Mouse (Mus musculus): ENCODE results near the gene Ror1. TPM values are rescaled to one million over a fixed set of nuclear protein-coding genes. Genes with fewer than 3 reads are reported as not detected.
A peak's percentile ranks its signal among the peaks of the same experiment; 100 is the strongest.

Gene Ror1
- total and polyA plus RNA-seq, 2 experiments from 2014 or later, result 10.3 to 17.5 TPM

DNA sequence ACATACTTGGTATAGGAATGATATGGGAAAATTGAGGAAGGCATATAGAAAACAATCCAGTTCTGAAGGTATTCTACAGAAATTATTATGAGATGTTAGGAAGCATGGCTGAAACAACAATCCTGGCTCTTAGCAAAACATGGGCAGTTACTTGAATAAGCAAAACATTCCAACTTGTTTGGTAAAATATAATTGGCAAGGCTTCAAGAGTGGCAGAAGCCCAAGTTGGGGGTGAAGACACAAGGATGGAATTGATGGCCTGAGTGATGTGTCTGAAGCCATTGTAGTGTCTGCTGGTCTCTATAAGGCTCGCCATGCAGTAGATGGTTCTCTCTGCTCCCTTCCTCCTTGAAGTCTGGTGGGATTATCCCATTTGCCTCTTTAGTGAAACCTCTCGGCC lies 35.9 kb downstream of the Ror1 start:
- Histone ChIP-seq H3K9me3 (replicated peaks; ENCODE audit: control insufficient read depth, low read length) (no peaks in the 10 kb centered on the region), H3K4me3 (ENCODE audit: low read depth, low read length) (no peak overlapping the region), H3K36me3 (replicated peaks; ENCODE audit: control insufficient read depth, insufficient read depth, low read length) (no peaks in the 10 kb centered on the region), H3K4me1 (ENCODE audit: control insufficient read depth, insufficient read depth) (peaks cover 36% of the 10 kb centered on the region), H3K4me2 (ENCODE audit: low read depth, low read length) (no peak overlapping the region), H3K9ac (replicated peaks; ENCODE audit: low read depth, low read length) (no peak overlapping the region), H3K27me3 (ENCODE audit: control insufficient read depth, insufficient read depth, low read length) (no peaks in the 10 kb centered on the region), H3K27ac (ENCODE audit: low read depth) (no peak overlapping the region)
- WGBS, result 88% methylated on average over 2 of the region's 2 CpGs
- no peak for ATAC-seq (ENCODE audit: insufficient read depth, low read depth)
- DNase-seq (ENCODE audit: low spot score), result no peak
- TF ChIP-seq CTCF (IDR thresholded peaks at IDR 0.05; ENCODE audit: low read depth) (no peak), EP300 (IDR thresholded peaks at IDR 0.05; ENCODE audit: low read depth) (no peak)

DNA sequence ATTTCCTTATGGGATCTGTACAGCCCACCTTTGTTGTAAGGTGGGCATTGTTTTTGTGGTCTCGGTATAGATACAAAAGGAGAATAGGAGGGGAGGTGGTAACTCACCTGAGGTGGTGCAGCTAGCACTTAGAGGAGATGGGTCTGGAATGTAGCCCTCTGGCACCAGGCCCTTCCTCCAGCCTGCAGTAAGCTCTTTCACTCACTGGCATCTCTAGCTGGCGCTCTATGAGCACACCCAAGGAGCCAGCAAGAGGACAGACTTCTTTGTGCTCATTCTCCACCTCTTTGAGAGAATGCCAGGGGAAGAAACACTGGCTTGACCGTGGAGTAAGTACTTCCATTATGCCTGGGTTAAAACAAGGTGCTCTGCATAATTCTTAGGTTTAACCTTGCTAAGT lies 36.7 kb downstream of the Ror1 start:
- Histone ChIP-seq H3K4me2 (ENCODE audit: low read depth, low read length) (no peak overlapping the region), H3K36me3 (replicated peaks; ENCODE audit: control insufficient read depth, insufficient read depth, low read length) (no peaks in the 10 kb centered on the region), H3K4me1 (ENCODE audit: control insufficient read depth, insufficient read depth) (peaks cover 37% of the 10 kb centered on the region), H3K9ac (replicated peaks; ENCODE audit: low read depth, low read length) (no peak overlapping the region), H3K27me3 (ENCODE audit: control insufficient read depth, insufficient read depth, low read length) (no peaks in the 10 kb centered on the region), H3K9me3 (replicated peaks; ENCODE audit: control insufficient read depth, low read length) (no peaks in the 10 kb centered on the region), H3K27ac (ENCODE audit: low read depth) (no peak overlapping the region), H3K4me3 (ENCODE audit: low read depth, low read length) (no peak overlapping the region)
- ATAC-seq (ENCODE audit: insufficient read depth, low read depth) (no peak), DNase-seq (ENCODE audit: low spot score) (no peak)
- 74% methylated on average over 3 of the region's 3 CpGs for WGBS
- no peak for TF ChIP-seq EP300 (IDR thresholded peaks at IDR 0.05; ENCODE audit: low read depth)
- no peak for TF ChIP-seq CTCF (IDR thresholded peaks at IDR 0.05; ENCODE audit: low read depth)

DNA sequence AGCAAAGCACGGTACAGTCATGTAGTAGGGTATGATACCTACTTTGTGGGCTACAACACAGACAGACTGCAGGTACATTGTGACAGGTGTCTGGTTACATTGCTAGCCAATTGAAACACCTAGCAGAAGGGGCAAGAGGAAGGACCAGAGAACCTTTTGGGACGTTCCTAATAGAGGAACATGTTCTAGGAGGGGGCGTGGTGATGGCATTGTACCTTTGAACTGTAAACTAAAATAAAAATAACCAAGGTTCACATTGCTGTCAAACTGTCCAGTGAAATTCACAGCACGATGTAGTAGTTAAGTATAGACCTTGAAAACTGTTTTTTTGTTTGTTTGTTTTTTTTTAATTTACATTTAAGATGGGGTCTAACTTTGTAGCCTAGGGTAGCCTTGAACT lies 40.5 kb downstream of the Ror1 start:
- Histone ChIP-seq H3K27ac (ENCODE audit: low read depth) (no peak overlapping the region), H3K4me3 (ENCODE audit: low read depth, low read length) (no peak overlapping the region), H3K36me3 (replicated peaks; ENCODE audit: control insufficient read depth, insufficient read depth, low read length) (no peaks in the 10 kb centered on the region), H3K4me2 (ENCODE audit: low read depth, low read length) (no peak overlapping the region), H3K27me3 (ENCODE audit: control insufficient read depth, insufficient read depth, low read length) (no peaks in the 10 kb centered on the region), H3K4me1 (ENCODE audit: control insufficient read depth, insufficient read depth) (peaks cover 23% of the 10 kb centered on the region), H3K9me3 (replicated peaks; ENCODE audit: control insufficient read depth, low read length) (no peaks in the 10 kb centered on the region), H3K9ac (replicated peaks; ENCODE audit: low read depth, low read length) (no peak overlapping the region)
- 54% methylated on average over 4 of the region's 4 CpGs for WGBS
- no peak for DNase-seq (ENCODE audit: low spot score)
- no peak for TF ChIP-seq CTCF (IDR thresholded peaks at IDR 0.05; ENCODE audit: low read depth)
- no peak for TF ChIP-seq EP300 (IDR thresholded peaks at IDR 0.05; ENCODE audit: low read depth)
- ATAC-seq (ENCODE audit: insufficient read depth, low read depth), result no peak

DNA sequence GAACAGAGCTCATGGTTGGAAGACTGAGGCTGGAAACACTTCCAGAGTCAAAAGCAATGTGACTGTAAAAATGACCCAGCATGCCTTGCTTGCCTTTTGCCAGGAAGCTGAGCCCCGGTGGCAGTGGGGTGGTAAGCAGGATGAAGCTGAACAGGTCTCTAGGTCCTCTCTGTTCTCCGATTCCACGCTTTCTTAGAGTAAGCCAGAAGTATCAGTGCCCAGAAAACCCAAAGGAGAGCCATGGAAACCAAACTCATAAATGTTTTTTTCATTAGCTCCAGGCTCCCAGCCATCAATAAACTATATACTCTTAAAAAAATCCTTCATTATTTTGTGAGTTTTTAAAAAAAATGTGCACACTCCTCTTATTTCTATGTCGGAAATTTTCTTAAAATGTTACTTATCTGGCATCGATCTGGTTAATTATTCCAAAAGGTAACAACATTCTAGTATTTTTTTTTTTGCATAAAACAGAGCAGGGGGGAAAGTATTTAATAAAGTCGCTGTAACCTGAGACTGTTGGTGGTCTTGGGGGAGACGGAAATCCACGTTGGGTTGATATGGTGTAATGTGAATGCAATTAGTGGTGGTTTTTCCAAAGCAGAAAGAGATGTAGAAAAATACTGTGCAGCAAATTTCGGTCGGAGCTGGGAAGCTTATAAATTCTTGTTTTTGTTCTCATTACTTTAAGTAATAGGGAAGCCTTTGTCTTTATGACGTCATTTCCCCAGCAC lies 41.7 kb downstream of the Ror1 start:
- no peak overlapping the region for H3K4me3 ChIP-seq (ENCODE audit: low read depth, low read length)
- H3K36me3 ChIP-seq (replicated peaks; ENCODE audit: control insufficient read depth, insufficient read depth, low read length), result no peaks in the 10 kb centered on the region
- no peaks in the 10 kb centered on the region for H3K9me3 ChIP-seq (replicated peaks; ENCODE audit: control insufficient read depth, low read length)
- TF ChIP-seq CTCF (IDR thresholded peaks at IDR 0.05; ENCODE audit: low read depth), result no peak
- TF ChIP-seq EP300 (IDR thresholded peaks at IDR 0.05; ENCODE audit: low read depth), result no peak
- H3K27me3 ChIP-seq (ENCODE audit: control insufficient read depth, insufficient read depth, low read length), result no peaks in the 10 kb centered on the region
- no peak overlapping the region for H3K4me2 ChIP-seq (ENCODE audit: low read depth, low read length)
- DNase-seq (ENCODE audit: low spot score), result no peak
- no peak overlapping the region for H3K9ac ChIP-seq (replicated peaks; ENCODE audit: low read depth, low read length)
- no peak overlapping the region for H3K27ac ChIP-seq (ENCODE audit: low read depth)
- 87% methylated on average over 11 of the region's 11 CpGs for WGBS
- H3K4me1 ChIP-seq (ENCODE audit: control insufficient read depth, insufficient read depth), result peaks cover 29% of the 10 kb centered on the region
- no peak for ATAC-seq (ENCODE audit: insufficient read depth, low read depth)

DNA sequence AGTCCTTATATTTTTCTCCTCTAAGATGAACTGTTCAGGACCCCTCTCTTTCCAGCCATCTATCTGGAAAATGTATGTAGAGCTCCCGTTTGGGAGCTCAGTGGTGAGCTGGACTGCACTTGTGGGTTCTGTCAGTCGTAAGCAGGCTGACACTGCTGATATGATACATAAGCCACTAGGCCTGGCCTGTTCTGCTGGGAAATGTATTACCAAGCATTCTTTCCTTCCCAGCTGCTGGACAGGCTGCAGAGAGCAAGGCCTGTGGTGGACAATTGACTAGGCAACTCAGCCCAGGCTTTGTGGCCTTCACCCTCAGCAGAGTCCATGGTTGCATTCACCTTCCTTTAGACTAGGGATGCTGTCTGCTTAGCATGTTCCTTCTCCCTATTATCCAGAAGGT lies 46.0 kb downstream of the Ror1 start:
- Histone ChIP-seq H3K4me3 (ENCODE audit: low read depth, low read length) (no peak overlapping the region), H3K27me3 (ENCODE audit: control insufficient read depth, insufficient read depth, low read length) (no peaks in the 10 kb centered on the region), H3K9ac (replicated peaks; ENCODE audit: low read depth, low read length) (no peak overlapping the region), H3K27ac (ENCODE audit: low read depth) (no peak overlapping the region), H3K9me3 (replicated peaks; ENCODE audit: control insufficient read depth, low read length) (no peaks in the 10 kb centered on the region), H3K4me2 (ENCODE audit: low read depth, low read length) (no peak overlapping the region), H3K4me1 (ENCODE audit: control insufficient read depth, insufficient read depth) (peaks cover 21% of the 10 kb centered on the region; the same call in 1 of the 2 replicates), H3K36me3 (replicated peaks; ENCODE audit: control insufficient read depth, insufficient read depth, low read length) (no peaks in the 10 kb centered on the region)
- DNase-seq (ENCODE audit: low spot score) (peak; percentile 57), ATAC-seq (ENCODE audit: insufficient read depth, low read depth) (peak; percentile 60; the same call in 1 of the 2 replicates)
- TF ChIP-seq CTCF (IDR thresholded peaks at IDR 0.05; ENCODE audit: low read depth) (no peak), EP300 (IDR thresholded peaks at IDR 0.05; ENCODE audit: low read depth) (no peak)
- 11% methylated on average over 2 of the region's 2 CpGs for WGBS

DNA sequence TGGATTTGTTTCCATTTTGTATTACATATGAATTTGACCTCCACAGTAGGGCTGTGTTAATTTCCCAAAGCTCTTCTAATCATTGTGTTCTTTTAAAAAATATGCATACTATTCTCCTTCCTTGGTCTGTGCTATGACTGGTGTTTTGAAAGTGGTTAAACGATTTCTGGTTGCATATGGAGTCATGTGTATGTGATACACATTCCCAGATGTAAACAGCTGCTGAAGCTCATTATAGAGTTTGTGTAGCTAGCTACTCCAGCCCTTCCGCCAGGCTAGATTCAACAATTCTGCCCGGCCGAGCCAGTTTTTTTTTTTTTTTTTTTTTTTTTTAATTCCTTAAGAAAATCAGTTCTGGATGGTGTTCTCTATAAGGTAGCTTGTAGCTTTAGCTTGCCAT lies 49.2 kb downstream of the Ror1 start:
- Histone ChIP-seq H3K4me1 (ENCODE audit: control insufficient read depth, insufficient read depth) (0 out of 2 replicates have a peak, but pooled peaks cover 14% of the 10 kb centered on the region), H3K4me2 (ENCODE audit: low read depth, low read length) (no peak overlapping the region), H3K9me3 (replicated peaks; ENCODE audit: control insufficient read depth, low read length) (no peaks in the 10 kb centered on the region), H3K9ac (replicated peaks; ENCODE audit: low read depth, low read length) (no peak overlapping the region), H3K4me3 (ENCODE audit: low read depth, low read length) (no peak overlapping the region), H3K36me3 (replicated peaks; ENCODE audit: control insufficient read depth, insufficient read depth, low read length) (no peaks in the 10 kb centered on the region), H3K27me3 (ENCODE audit: control insufficient read depth, insufficient read depth, low read length) (no peaks in the 10 kb centered on the region), H3K27ac (ENCODE audit: low read depth) (no peak overlapping the region)
- WGBS, result 72% methylated on average over 4 of the region's 4 CpGs
- no peak for TF ChIP-seq EP300 (IDR thresholded peaks at IDR 0.05; ENCODE audit: low read depth)
- TF ChIP-seq CTCF (IDR thresholded peaks at IDR 0.05; ENCODE audit: low read depth), result no peak
- DNase-seq (ENCODE audit: low spot score), result no peak
- ATAC-seq (ENCODE audit: insufficient read depth, low read depth), result no peak
